Mouse (Mus musculus) heart, adult 8-10 months (tissue): ENCODE measurements around the gene Hpcal1. TPM values are rescaled to one million over a fixed set of nuclear protein-coding genes. Genes with fewer than 3 reads are reported as not detected.

Source experiments
- DNase-seq: peaks from one replicate; pipeline ENCODE4 v3.0.0; 2022; ENCODE audit warnings: low spot score
- total RNA-seq, 4 experiments: library from RNA; stranded (reverse); gene quantifications; 2 replicates each; pipeline ENCODE4 v1.2.4; 2022

The Hpcal1 gene
- total RNA-seq, 4 experiments from 2014 or later = 13.4 to 17.4 (median 14.6) TPM

DNA sequence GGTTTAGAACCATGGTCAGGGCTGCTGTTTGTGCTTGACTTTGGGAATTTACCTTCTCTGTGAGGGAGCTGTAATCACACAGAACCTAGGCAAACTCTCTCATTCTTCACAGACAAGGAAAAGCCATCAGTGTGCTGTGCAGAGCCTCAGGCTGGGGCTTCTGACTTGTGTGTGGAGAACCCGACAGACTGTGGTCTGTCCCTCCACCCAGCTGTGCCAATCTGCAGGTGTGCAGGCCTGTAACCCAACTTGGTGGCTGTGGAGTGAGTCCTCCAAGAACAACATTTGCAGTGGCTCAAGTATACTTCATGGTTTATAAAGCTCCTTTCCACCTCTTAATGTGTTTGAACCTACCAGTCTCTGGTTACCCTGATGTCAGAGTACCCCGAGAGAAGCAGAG is 4.5 kb upstream of the Hpcal1 start:
- DNase-seq = no peak

DNA sequence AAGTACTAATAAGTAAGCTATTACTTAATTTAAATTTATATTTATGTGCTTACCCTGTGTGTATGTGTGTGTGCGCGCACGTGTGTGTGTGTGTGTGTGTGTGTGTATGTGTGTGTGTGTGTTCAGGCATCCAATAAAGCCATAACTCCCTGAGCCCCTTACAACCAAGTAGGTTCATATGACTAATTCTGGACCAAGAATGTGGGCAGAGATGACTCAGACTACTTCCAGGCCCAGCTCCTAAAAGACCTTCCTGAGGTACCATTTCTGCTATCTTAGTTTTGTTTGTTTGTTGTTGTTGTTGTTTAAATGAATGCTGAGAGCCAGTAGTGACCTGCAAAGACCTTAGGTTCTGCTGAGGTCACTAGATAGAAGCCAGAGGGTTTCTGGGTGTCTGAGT is 1.7 kb upstream of the Hpcal1 start:
- no peak for DNase-seq

DNA sequence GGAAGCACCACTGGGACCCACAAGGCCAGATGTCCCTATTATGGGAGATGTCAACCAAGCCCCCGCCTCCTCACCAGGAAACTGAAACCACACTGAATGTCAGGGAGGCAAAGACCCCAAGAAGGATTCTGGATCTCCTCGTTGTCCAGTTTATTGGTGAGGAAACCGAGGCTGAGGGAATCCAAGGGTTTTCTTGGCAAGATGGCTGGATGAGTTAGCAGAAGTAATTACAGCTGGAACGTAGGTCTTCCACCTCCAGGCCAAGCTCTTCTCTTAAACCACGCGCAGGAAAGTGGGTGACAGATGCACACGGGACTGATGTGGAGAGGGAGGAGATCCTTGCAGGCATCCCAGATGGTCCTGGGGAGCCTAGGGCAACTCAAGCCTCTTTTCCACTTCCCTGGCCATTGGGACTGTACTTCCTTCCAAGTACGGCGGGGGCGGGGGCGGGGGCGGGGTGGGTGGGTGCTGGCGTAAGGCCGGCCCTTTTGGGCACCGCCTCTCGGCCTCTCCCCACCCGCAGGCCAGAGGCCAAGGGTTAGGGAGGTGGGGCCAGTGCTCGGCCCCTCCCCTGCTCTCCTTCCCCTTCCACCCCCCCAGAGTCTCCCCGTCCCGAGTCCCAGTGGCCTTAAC is 609 bp upstream of the Hpcal1 start:
- DNase-seq = no peak

GRCm38 (mm10) chr12:17691320-17691876 is 742 bp downstream of the Hpcal1 start:
- no peak for DNase-seq

- no peak for DNase-seq
Observed at GRCm38 (mm10) chr12:17691891-17692321, 1.2 kb downstream of the Hpcal1 start.

DNA sequence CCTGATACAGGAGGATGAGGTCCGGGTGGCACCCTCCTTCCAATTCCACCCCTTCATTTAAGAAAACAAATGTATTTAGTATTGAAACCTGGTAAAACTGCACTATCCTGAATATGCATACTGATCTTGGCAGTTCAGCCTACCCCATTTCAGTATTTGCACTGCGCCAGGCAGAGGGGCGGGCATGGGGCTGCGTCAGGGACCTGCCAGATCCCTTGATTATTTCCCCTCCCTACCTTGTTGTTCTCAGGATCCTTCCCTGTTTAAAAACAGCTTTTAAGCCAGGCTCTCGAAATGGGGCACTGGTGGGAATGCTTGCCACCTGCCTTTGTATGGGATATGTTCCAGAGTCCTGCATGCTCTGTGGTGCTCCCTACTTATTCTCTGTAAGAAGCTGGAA is 1.7 kb downstream of the Hpcal1 start:
- DNase-seq = no peak

- no peak for DNase-seq
Observed at GRCm38 (mm10) chr12:17692953-17693352, 2.3 kb downstream of the Hpcal1 start.

DNA sequence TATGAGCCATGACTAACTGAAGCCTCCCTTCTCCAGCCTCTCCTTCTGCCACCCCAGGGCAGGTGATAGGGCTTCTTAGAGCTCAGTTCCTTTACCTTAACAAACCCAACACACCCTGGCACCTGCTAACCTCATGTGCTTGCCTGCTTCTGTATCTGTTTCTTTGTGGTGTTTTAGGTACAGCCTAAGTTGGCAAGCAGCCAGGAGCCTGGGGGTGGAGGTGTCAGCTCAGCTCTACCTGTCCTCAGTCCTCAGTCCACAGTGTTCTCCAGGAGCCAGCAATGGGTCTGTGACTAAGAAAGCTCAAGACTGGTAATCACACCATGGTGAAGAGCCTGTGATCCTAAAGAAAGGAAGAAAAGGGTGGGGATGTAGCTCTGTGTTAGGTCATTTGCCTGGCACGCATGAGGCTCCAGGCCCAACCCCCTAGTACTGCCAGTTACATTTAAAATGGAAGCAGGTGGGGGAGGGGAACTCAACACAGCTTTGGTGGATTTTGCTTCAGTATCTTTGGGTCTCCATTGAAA is 4.0 kb downstream of the Hpcal1 start:
- DNase-seq = no peak

DNA sequence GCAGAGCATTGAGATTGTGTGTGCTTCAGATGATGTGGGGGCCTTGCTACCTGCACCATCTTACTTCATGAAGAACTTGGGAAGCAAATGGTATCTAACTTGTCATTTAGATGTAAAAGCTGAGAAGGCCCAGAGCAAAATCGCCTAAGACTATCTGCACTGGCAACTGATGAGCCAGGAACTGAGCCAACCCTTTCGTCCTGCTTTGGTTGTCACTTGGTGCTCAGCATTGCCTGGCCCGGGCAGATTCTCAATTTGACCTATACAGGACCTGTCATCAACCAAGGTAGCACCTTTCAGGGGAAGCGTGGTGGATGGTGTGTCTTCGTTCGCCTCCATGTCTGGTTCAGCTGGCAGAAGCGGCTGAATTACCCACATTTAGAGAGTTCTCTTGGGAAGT is 5.7 kb downstream of the Hpcal1 start:
- DNase-seq = no peak

DNA sequence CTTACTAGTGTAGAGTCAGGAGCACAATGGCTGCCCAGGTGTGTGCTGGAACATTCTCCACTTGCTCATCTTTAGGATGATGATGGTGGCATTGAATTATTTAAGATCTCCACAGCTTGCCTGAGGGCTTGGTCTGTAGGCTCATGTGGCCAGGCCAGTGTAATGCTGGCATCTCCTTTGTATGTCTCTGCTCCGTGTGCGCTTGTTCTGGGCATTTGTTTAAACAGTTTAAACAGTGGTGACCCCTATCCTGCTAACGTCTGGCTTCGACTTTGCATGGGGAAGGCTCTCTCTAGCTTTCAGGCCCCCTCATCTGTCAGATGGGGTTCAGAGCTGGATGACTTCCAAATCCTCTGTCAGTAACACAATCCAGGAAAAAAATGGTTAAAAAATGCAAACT is 8.3 kb downstream of the Hpcal1 start:
- no peak for DNase-seq

GRCm38 (mm10) chr12:17699480-17699879 is 8.8 kb downstream of the Hpcal1 start:
- DNase-seq = no peak

GRCm38 (mm10) chr12:17701131-17701720 is 10.6 kb downstream of the Hpcal1 start:
- DNase-seq = no peak

DNA sequence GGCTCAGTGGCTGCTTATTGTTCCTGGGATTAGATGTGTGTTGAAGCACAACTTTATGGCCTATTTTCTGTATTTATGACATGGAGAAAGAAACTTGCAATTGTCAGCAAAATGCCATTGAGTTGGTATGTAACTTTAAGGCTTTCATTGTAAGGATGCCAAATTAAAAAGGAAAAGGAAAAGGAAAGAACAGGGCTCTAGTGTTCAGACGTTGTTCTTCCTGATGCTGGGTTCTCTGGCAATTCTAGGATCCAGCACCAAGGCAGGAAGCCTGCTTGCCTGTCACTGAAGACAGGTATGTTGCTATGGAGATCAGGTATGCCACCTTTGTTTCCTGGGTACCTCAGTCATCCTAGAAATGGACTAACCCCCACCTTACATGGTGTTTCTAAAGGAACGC is 11.1 kb downstream of the Hpcal1 start:
- no peak for DNase-seq

DNA sequence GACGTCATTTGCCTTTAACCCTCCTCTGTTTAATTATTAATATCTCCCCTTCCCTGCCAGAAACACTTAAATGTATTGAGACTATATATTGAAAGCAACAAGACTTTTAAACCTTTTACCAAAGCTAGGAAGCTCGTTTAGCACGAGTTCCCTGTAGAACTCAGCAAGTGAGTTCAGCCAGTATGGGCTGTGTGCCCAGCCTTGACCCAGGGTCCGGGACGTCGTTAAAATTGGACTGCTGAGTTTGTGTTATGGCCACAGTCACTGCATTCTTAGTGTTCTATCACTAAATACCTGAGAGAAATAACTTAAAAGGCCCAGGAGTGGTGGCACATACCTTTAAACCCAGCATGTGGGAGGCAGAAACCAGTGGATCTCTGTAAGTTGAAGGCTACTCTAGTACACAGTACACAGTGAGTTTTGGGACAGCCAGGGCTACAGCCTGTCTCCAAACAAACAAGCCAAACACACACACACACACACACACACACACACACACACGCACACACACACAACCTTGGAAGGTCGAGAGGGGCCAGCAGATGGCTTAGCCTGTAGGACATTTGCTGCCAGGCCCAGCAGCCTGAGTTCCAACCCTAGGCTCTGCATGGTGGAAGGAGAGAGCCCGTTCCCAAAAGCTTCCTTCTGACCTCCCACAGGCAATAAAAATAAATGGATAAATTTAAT is 11.7 kb downstream of the Hpcal1 start:
- no peak for DNase-seq

GRCm38 (mm10) chr12:17702944-17703335 is 12.3 kb downstream of the Hpcal1 start:
- DNase-seq = no peak

- DNase-seq = no peak
Observed at GRCm38 (mm10) chr12:17703866-17704265, 13.2 kb downstream of the Hpcal1 start.

GRCm38 (mm10) chr12:17707472-17707871 is 16.8 kb downstream of the Hpcal1 start:
- no peak for DNase-seq

GRCm38 (mm10) chr12:17709451-17709850 is 18.8 kb downstream of the Hpcal1 start:
- DNase-seq = no peak

- DNase-seq = no peak
Observed at GRCm38 (mm10) chr12:17709926-17710746, 19.5 kb downstream of the Hpcal1 start.

DNA sequence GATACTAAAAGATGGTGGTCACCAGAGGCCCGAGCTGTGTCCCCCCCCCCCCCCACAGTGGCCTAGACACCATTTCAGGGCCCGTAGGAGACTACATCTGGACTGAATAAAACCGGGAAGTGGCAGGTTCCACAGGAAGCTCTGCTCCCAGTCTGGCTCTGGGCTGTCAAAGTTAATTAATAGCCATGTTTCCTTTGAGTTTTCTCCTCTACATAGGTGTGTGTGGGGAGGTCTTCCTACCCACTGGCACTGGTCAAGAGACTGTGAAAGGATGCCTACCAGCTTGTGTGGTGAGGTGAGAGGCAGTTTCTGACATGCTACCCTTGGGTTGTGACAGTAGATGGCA is 20.1 kb downstream of the Hpcal1 start:
- DNase-seq = no peak

DNA sequence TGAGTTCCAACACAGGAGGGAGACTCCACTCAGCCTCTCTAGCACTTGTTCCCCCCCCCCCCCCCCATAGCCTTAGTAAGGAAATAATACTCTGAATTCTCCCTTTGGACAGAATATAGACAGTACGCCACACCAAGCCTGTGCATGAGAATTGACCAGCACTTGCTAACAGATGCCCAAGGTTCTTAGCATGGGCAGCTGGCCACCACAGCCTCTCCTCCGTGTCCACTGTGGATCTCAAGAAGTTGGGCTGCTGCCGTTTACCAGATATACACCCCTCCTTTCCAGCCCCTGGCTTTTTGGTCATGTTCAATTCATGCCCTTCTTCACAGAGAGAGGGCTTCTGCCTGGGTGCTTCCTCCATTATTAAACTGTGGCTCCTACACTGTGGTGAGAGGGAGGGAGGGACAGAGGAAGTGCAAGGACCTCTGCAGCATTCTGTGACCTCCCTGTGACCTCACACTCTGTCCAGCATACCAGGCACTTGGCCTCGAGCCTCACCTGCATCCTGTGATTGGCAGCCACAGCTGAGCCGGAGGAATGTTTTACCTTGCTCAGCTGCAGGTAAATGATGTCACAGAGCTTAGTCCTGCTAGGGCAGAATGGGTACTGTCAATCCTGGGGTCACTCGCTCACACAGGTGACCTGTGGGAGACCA is 21.2 kb downstream of the Hpcal1 start:
- DNase-seq = no peak
